Mouse (Mus musculus): ENCODE data around the gene Cnn2.
A peak's percentile ranks its signal among the peaks of the same experiment; 100 is the strongest.
"Not testable (repeated sequence)": the region's sequence is repeated elsewhere in the genome, so short reads cannot be mapped to it uniquely, and the experiment has no call there.

Gene Cnn2

DNA sequence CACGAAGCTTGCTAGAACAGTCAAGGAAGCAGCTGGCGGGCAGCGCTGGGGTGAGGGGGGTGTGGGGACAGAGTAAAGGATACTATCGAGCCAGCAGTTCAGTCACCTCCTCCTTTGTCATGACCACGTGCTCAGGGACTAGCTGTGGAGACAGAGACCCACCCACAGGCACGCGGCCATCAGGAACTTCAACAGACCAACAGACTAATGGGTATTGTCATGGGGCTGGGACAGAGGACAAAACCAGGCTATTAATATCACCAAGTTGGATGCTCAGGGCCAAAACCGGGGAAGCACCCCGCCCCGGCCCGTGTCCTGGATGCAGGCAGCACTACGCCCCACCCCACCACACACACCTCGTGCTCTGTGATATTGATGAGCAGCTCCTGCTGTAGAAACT lies 48.4 kb downstream of the Cnn2 start:
- no peak for DNase-seq (ENCODE audit: inconsistent ontology term)

DNA sequence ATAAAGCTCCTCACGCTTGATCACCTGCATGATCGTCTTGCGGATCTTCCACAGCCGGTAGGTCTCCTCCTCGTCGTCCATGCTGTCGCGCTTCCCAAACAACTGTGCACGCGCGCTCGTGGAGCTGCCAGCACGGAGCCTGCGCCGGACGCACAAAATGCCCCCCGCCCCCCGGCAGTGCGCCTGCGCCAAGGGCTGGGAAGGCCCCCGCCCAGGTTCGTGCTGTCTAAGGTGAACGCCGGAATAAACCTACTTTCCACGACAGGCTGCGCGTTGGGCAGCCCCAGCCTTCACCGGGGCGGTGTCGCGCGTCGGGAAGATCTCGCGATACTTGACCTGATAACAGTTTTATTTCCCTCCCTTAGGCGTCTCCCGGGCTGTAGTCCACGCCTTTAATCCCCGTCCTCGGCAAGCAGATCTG lies 51.2 kb downstream of the Cnn2 start, which contains the start of gene Polr2e:
TSS of gene Polr2e (minus strand) at position 237 of the 421 bp plus-strand sequence.
- peak; percentile 97 for DNase-seq (ENCODE audit: inconsistent ontology term)

- not testable (repeated sequence) for DNase-seq (ENCODE audit: inconsistent ontology term)
Observed at GRCm38 (mm10) chr10:80041409-80042060, 53.2 kb downstream of the Cnn2 start.

DNA sequence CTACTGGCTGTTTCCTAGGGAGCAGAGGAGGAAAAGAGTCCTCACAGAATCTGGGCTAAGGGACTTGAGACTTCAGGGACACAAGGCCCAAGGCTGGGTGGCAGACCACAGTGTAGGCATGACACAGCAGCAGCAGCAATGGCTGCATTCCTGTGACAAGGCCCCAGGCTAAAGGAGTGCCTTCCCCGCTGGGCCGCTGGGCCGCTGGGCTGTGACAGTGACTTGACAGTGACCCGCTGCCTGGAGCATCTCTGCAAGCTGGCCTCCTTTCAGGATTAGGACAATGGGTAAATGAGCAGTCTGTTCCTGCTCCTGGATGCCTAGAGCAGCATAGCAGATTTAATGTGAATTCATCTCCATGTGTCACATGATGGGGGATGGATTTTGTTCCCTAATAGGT lies 55.7 kb downstream of the Cnn2 start:
- peak; percentile 96 for DNase-seq (ENCODE audit: inconsistent ontology term)

DNA sequence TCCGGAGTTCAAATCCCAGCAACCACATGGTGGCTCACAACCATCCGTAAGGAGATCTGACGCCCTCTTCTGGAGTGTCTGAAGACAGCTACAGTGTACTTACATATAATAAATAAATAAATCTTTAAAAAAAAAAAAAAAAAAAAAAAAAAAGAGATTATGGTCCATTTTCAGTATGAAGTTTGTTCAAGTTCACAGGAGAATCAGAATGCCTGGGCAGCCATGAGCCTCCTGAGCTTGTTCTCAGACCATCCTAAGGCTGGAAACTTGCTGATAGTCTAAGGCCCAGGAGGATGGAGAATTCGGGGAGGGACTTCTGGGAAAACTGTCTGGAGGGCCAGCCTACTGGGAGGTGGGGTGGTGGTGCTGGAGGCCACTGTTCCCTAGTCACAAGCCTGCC lies 57.0 kb downstream of the Cnn2 start:
- DNase-seq (ENCODE audit: inconsistent ontology term) = not testable (repeated sequence)

Data from Muller cell, postnatal 12 days (primary cell).